Mouse (Mus musculus): ENCODE results near the gene Atf2.

Atf2 gene

DNA sequence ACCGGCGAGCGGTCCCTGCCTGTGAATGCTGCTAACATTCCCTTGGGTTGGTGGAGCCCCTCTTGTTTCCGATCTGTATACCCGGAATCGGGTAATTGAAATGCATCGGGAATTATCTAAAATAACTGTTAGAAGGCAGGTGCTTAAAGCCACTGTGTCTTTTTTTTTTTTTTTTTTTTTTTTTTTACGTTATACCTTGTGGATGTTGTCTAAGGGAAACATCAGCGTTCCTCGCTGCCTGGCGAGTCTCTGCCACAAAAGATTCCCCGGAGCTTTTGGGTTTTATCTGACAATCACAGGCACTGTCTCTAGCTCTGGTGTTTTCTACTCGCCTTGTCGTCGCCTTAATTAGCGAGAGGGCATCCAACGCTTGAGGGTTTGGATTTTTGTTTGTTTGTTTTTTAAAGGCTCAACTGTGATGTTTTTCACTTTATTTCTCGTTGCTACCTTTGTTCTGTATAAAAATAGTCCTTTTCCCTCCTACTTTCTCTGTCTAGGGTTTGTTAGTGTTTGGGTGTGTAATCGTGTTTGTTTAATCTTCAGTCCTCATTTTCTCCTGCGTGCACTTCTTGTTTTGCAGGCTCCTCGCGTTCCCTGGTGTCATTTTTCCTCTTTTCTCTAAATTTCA lies 116.6 kb downstream of the Atf2 start:
- no peak for DNase-seq (ENCODE audit: low spot score)

DNA sequence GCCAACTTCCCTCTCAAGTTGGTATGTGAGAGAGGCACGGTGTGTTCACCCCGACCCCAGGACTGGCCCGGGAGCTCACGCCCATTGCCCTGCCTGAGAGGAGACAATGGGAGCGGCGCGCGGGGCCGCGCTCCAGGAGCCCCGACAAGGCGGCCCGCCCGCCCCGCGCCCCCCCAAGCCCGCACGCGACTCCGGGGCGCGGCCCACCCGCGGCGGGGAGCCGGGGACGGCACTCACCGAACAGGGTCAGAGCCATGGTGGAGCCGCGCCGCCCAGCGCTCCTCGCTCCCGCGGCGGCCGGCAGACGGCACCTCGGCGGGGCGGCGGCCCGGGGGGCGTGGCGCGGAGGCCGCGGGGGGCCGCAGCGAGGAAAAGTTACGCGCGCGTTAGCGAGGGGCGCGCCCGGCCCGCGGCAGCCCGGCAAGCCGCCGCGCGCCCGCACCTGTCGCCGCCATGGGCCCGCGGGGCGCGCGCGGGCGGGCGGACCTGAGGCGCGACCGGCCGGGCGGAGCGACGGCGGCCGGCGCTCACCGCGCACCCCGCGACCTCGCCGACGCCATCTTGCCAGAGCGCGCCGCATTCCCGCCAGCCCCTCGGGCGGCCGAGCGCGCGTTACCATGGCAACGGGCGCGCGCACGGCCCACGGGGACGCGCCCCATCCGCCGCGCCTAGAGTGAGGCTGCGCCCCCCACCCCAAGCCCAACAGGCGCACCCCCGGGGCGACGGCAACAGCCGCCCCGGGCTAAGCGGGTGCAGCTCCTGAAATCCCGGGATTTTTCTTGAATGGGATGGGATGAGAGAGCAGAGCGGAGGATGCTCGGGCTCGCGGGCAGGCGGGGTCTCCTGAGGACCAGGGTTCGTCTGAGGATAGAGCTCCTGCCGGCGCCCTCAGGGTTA lies 117.4 kb downstream of the Atf2 start, which contains the start of gene Chn1:
Gene Chn1, minus strand, starts transcription at position 561 of the 897 bp plus-strand sequence.
- no peak for DNase-seq (ENCODE audit: low spot score)

DNA sequence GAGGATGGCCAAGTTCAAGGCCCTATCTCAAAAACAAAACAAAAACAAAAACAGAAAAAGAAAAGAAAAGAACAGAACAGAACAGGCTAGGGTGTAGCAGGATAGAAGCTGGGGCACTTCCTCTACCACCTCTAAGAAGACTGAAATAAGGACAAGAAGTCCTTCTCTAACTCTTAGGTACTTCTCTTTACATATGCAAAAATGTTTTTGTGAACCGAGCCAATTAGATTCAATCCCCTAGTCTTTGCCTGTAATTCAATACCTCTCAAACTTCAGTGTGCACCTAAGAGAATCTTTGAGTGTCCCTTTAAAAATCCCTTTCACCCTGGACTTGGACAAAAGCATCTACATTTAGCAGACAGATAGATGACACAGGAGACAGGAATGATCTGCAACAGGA lies 119.5 kb downstream of the Atf2 start:
- no peak for DNase-seq (ENCODE audit: low spot score)

DNA sequence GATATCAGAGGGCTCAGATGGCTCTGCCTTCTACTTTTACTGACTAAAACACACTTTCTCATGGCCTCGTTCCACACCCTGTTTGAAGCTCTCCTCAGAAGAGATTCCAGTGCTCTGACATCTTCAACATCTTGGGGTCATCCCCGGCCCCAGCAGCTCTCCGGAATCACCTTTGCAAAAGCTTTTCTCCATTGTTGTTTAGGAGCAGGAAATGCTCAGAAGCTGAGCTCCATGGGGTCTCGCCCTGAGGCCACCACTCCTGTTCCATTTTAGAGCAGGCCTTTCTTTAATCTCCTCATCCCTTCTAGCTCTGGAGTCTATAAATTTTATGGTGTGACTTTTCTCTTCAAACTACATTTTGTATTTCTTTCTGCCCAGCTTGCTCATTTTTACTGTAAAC lies 123.8 kb downstream of the Atf2 start:
- no peak for DNase-seq (ENCODE audit: low spot score)

Measured in adipocyte (in vitro differentiated cells).